9 mouse cellular contexts compared by ENCODE assay signal in genomic region chr7:102066363-102066762, GRCm38 (mm10). TPM values are rescaled to one million over a fixed set of nuclear protein-coding genes. Genes with fewer than 3 reads are reported as not detected.
A peak's percentile ranks its signal among the peaks of the same experiment; 100 is the strongest.
DNase-seq lines count a peak whose midpoint lies in the region; ATAC-seq and TF ChIP-seq lines count a peak whose summit lies in the region.
"Had no signal": no experiment of that assay in that cellular context is flagged by ENCODE, and none has a peak within 500 bp of the region (broad histone marks: within the 10 kb centered on the region; RNA-seq: fewer than 3 reads in every experiment).

No protein-coding gene starts in this region.

- no peak overlapping the region for H3K27ac ChIP-seq in lung, embryonic 14.5 days (ENCODE audit: low read depth)
- peak overlapping the region; percentile 88 for H3K27ac ChIP-seq in embryonic facial prominence, embryonic 13.5 days
- no peak overlapping the region for H3K27ac ChIP-seq in intestine, postnatal 0 days (ENCODE audit: low read depth, low read length)
- H3K27ac ChIP-seq in neural tube, embryonic 14.5 days (ENCODE audit: low read depth, low read length), result no peak overlapping the region

- peaks cover 12% of the 10 kb centered on the region; the same call in 1 of the 2 replicates for H3K4me1 ChIP-seq in lung, embryonic 14.5 days (ENCODE audit: insufficient read depth)
- peaks cover 23% of the 10 kb centered on the region for H3K4me1 ChIP-seq in embryonic facial prominence, embryonic 13.5 days
- H3K4me1 ChIP-seq in intestine, postnatal 0 days (replicated peaks; ENCODE audit: control insufficient read depth, insufficient read depth, low read length), result peaks cover 17% of the 10 kb centered on the region; the same call in 1 of the 2 replicates
- H3K4me1 ChIP-seq in neural tube, embryonic 14.5 days (ENCODE audit: control insufficient read depth, insufficient read depth, low read length), result peaks cover 19% of the 10 kb centered on the region

- H3K4me2 ChIP-seq in lung, embryonic 14.5 days, result peak overlapping the region; percentile 65
- peak overlapping the region; percentile 77 for H3K4me2 ChIP-seq in embryonic facial prominence, embryonic 13.5 days
- H3K4me2 ChIP-seq in intestine, postnatal 0 days (replicated peaks; ENCODE audit: low read depth), result peak overlapping the region; percentile 72
- peak overlapping the region; percentile 66 for H3K4me2 ChIP-seq in neural tube, embryonic 14.5 days (ENCODE audit: low read depth, low read length)

- TF ChIP-seq CTCF in lung, embryonic 14.5 days (IDR thresholded peaks at IDR 0.05; ENCODE audit: low read depth), result no peak
- TF ChIP-seq CTCF in intestine, postnatal 0 days (IDR thresholded peaks at IDR 0.05; ENCODE audit: low read depth), result no peak

- DNase-seq in lung, embryonic 14.5 days, result peak; percentile 7
- DNase-seq in lung, postnatal 25 days (ENCODE audit: low spot score), result no peak
- DNase-seq in gastrocnemius, adult 8-10 months (ENCODE audit: low spot score in 2 of 2), result no peak
- DNase-seq in T-cell, adult 2 months (ENCODE audit: low spot score), result no peak
- DNase-seq in thymus, postnatal 4 days, result no peak

- ATAC-seq in lung, embryonic 14.5 days (ENCODE audit: insufficient read depth), result no peak
- ATAC-seq in embryonic facial prominence, embryonic 13.5 days (ENCODE audit: insufficient number of reproducible peaks, insufficient read depth, low FRiP score, low TSS enrichment, low read depth), result no peak
- no peak for ATAC-seq in intestine, postnatal 0 days
- ATAC-seq in neural tube, embryonic 14.5 days (ENCODE audit: low read depth), result no peak

- peaks cover 10% of the 10 kb centered on the region; the same call in 1 of the 2 replicates for H3K36me3 ChIP-seq in lung, embryonic 14.5 days (ENCODE audit: insufficient read depth)
- H3K36me3 ChIP-seq in embryonic facial prominence, embryonic 13.5 days, result peaks cover 19% of the 10 kb centered on the region
- no peaks in the 10 kb centered on the region for H3K36me3 ChIP-seq in intestine, postnatal 0 days (ENCODE audit: control insufficient read depth, insufficient read depth)
- H3K36me3 ChIP-seq in neural tube, embryonic 14.5 days (ENCODE audit: control insufficient read depth, insufficient read depth, low read length), result no peaks in the 10 kb centered on the region

- peak overlapping the region; percentile 67 for H3K9ac ChIP-seq in lung, embryonic 14.5 days
- H3K9ac ChIP-seq in embryonic facial prominence, embryonic 13.5 days, result peak overlapping the region; percentile 81
- H3K9ac ChIP-seq in intestine, postnatal 0 days (ENCODE audit: low read depth, low read length), result 0 out of 2 replicates have a peak overlapping the region, but pooled peaks have one; percentile 26
- no peak overlapping the region for H3K9ac ChIP-seq in neural tube, embryonic 14.5 days (replicated peaks; ENCODE audit: low read depth, low read length)

- H3K27me3 ChIP-seq in lung, embryonic 14.5 days (ENCODE audit: insufficient read depth, low read length), result no peaks in the 10 kb centered on the region
- H3K27me3 ChIP-seq in embryonic facial prominence, embryonic 13.5 days, result no peaks in the 10 kb centered on the region
- no peaks in the 10 kb centered on the region for H3K27me3 ChIP-seq in intestine, postnatal 0 days (replicated peaks; ENCODE audit: control insufficient read depth, insufficient read depth, low read length)
- H3K27me3 ChIP-seq in neural tube, embryonic 14.5 days (ENCODE audit: control insufficient read depth, insufficient read depth, low read length), result no peaks in the 10 kb centered on the region

- WGBS in lung, embryonic 14.5 days, result 67% methylated on average over 6 of the region's 6 CpGs
- 74% methylated on average over 6 of the region's 6 CpGs for WGBS in embryonic facial prominence, embryonic 13.5 days
- 54% methylated on average over 6 of the region's 6 CpGs for whole genome bisulfite sequencing in intestine, postnatal 0 days
- WGBS in neural tube, embryonic 14.5 days, result 83% methylated on average over 6 of the region's 6 CpGs

- peak overlapping the region; percentile 59 for H3K4me3 ChIP-seq in lung, embryonic 14.5 days (ENCODE audit: low read depth, low read length)
- peak overlapping the region; percentile 74 for H3K4me3 ChIP-seq in embryonic facial prominence, embryonic 13.5 days
- peak overlapping the region; percentile 70 for H3K4me3 ChIP-seq in intestine, postnatal 0 days (ENCODE audit: low read depth, low read length)
- H3K4me3 ChIP-seq in neural tube, embryonic 14.5 days (ENCODE audit: low read depth, low read length), result peak overlapping the region; percentile 48

- no peaks in the 10 kb centered on the region for H3K9me3 ChIP-seq in lung, embryonic 14.5 days (ENCODE audit: low read depth, low read length)
- H3K9me3 ChIP-seq in embryonic facial prominence, embryonic 13.5 days, result no peaks in the 10 kb centered on the region
- no peaks in the 10 kb centered on the region for H3K9me3 ChIP-seq in intestine, postnatal 0 days (ENCODE audit: control insufficient read depth)
- no peaks in the 10 kb centered on the region for H3K9me3 ChIP-seq in neural tube, embryonic 14.5 days (ENCODE audit: control insufficient read depth, low read length)

RNA-seq across cellular contexts. Expression of gene Xntrpc, which starts 0.8 kb away (rescaled TPM):
- polyA plus RNA-seq in lung, embryonic 14.5 days (2014; fragmentation: Nextera tagmentation; extraction: Ambion mirVana), result 1.0 and 1.2 TPM in 2 replicates
- 1.6 and 2.7 TPM in 2 replicates for polyA plus RNA-seq in embryonic facial prominence, embryonic 13.5 days (2015; fragmentation: Nextera tagmentation; extraction: Ambion mirVana)
- 0.16 TPM in 1 of 2 replicates, not detected in the other for polyA plus RNA-seq in intestine, postnatal 0 days (2015; fragmentation: Nextera tagmentation; extraction: Ambion mirVana)
- 0.98 and 1.5 TPM in 2 replicates for polyA plus RNA-seq in neural tube, embryonic 14.5 days (2014; fragmentation: Nextera tagmentation; extraction: Ambion mirVana)
- 1 to 10 TPM in 1 of 4 experiments, under 1 TPM in 3; 0.22 to 1.1 (median 0.76) TPM for total RNA-seq in gastrocnemius, adult 8-10 months (2022)

RNA-seq across cellular contexts. Expression of gene Xndc1, which starts 1.1 kb away (rescaled TPM):
- polyA plus RNA-seq in lung, embryonic 14.5 days (2014; fragmentation: Nextera tagmentation; extraction: Ambion mirVana), result 23.8 and 26.9 TPM in 2 replicates
- 45.4 and 47.8 TPM in 2 replicates for polyA plus RNA-seq in embryonic facial prominence, embryonic 13.5 days (2015; fragmentation: Nextera tagmentation; extraction: Ambion mirVana)
- polyA plus RNA-seq in intestine, postnatal 0 days (2015; fragmentation: Nextera tagmentation; extraction: Ambion mirVana), result 4.4 and 6.1 TPM in 2 replicates
- 20.3 and 22.0 TPM in 2 replicates for polyA plus RNA-seq in neural tube, embryonic 14.5 days (2014; fragmentation: Nextera tagmentation; extraction: Ambion mirVana)
- total RNA-seq in gastrocnemius, adult 8-10 months (2022), result 1 to 10 TPM; 2.9 to 6.4 (median 3.2) TPM

RNA-seq across cellular contexts. Expression of gene Rnf121, which starts 1.1 kb away (rescaled TPM):
- polyA plus RNA-seq in lung, embryonic 14.5 days (2014; fragmentation: Nextera tagmentation; extraction: Ambion mirVana), result 24.8 and 29.3 TPM in 2 replicates
- polyA plus RNA-seq in embryonic facial prominence, embryonic 13.5 days (2015; fragmentation: Nextera tagmentation; extraction: Ambion mirVana), result 31.2 and 33.3 TPM in 2 replicates
- polyA plus RNA-seq in intestine, postnatal 0 days (2015; fragmentation: Nextera tagmentation; extraction: Ambion mirVana), result 21.9 and 22.3 TPM in 2 replicates
- polyA plus RNA-seq in neural tube, embryonic 14.5 days (2014; fragmentation: Nextera tagmentation; extraction: Ambion mirVana), result 31.3 and 35.4 TPM in 2 replicates
- total RNA-seq in gastrocnemius, adult 8-10 months (2022), result 10 to 100 TPM; 25.1 to 29.6 (median 27.5) TPM

RNA-seq across cellular contexts. Expression of gene Trpc2, which starts 16.6 kb away (rescaled TPM):
- not detected in 2 replicates for polyA plus RNA-seq in lung, embryonic 14.5 days (2014; fragmentation: Nextera tagmentation; extraction: Ambion mirVana)
- 0.56 TPM in 1 of 2 replicates, not detected in the other for polyA plus RNA-seq in embryonic facial prominence, embryonic 13.5 days (2015; fragmentation: Nextera tagmentation; extraction: Ambion mirVana)
- 0.05 TPM in 1 of 2 replicates, not detected in the other for polyA plus RNA-seq in intestine, postnatal 0 days (2015; fragmentation: Nextera tagmentation; extraction: Ambion mirVana)
- polyA plus RNA-seq in neural tube, embryonic 14.5 days (2014; fragmentation: Nextera tagmentation; extraction: Ambion mirVana), result not detected in 2 replicates
- total RNA-seq in gastrocnemius, adult 8-10 months (2022), result under 1 TPM in 2 of 4 experiments, not detected in 2; 0.21 to 0.56 TPM
- polyA plus RNA-seq: large intestine, adult 2 months had no signal

RNA-seq across cellular contexts. Expression of gene Art1, which starts 35.2 kb away (rescaled TPM):
- 0.50 and 0.65 TPM in 2 replicates for polyA plus RNA-seq in lung, embryonic 14.5 days (2014; fragmentation: Nextera tagmentation; extraction: Ambion mirVana)
- 1.4 and 2.0 TPM in 2 replicates for polyA plus RNA-seq in embryonic facial prominence, embryonic 13.5 days (2015; fragmentation: Nextera tagmentation; extraction: Ambion mirVana)
- polyA plus RNA-seq in intestine, postnatal 0 days (2015; fragmentation: Nextera tagmentation; extraction: Ambion mirVana), result 0.13 TPM in 1 of 2 replicates, not detected in the other
- polyA plus RNA-seq in neural tube, embryonic 14.5 days (2014; fragmentation: Nextera tagmentation; extraction: Ambion mirVana), result 0.50 and 0.58 TPM in 2 replicates
- total RNA-seq in gastrocnemius, adult 8-10 months (2022), result 100 to 1,000 TPM; 502 to 604 (median 539) TPM
